Mouse (Mus musculus) lung, postnatal 0 days (tissue): ENCODE measurements around the gene St8sia1.

ENCODE experiments used
- CTCF ChIP-seq: IDR thresholded peaks from 2 replicates; pipeline ENCODE4 v1.5.1; 2016; ENCODE audit warnings: antibody characterized with exemption, mild to moderate bottlenecking
- EP300 ChIP-seq: IDR thresholded peaks from 2 replicates; pipeline ENCODE4 v1.6.1; 2016; ENCODE audit warnings: antibody characterized with exemption, mild to moderate bottlenecking, control low read depth

GRCm38 (mm10) chr6:142850436-142850835 is 113.8 kb downstream of the St8sia1 start:
- TF ChIP-seq CTCF, result no peak
- no peak for TF ChIP-seq EP300
